Mouse (Mus musculus) layer of hippocampus, postnatal 25 days (tissue): Measurements from ENCODE around the gene Vmn1r176. TPM values are rescaled to one million over a fixed set of nuclear protein-coding genes. Genes with fewer than 3 reads are reported as not detected.
"Not testable (repeated sequence)": the region's sequence is repeated elsewhere in the genome, so short reads cannot be mapped to it uniquely, and the experiment has no call there.

Experiments used
- DNase-seq, 2 experiments: peaks; one replicate each; pipeline ENCODE4 v3.0.0; 2022; ENCODE audit warnings: mixed read lengths in 2 of 2, low spot score in 1 of 2; ENCODE audit errors: extremely low spot score in 1 of 2
- total RNA-seq, 2 experiments: library from RNA; stranded (reverse); gene quantifications; 2 replicates each; pipeline ENCODE4 v1.2.3; 2021

Vmn1r176 gene
- total RNA-seq, result not detected

DNA sequence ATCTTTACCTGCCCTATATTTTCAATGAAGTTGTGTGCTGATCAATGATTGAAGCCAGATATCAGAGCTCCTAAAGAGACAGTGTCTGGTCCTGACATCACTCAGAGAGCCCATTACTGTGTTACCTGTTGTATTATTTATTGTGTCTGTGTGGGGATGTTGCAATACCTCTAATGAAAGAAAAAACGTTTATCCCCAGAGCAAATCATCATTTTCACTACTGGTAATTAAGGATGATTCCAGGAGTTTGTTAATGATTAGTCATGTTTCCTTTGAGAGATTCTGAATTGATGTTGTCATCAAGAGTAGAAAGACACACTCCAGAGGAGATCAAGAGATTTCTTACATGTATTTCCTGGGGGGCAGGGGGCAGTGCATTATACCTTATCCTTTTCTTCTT lies at the start of gene Vmn1r176:
Vmn1r176 (minus strand) TSS at position 101 of the 400 bp plus-strand sequence.
- DNase-seq, result not testable (repeated sequence)

DNA sequence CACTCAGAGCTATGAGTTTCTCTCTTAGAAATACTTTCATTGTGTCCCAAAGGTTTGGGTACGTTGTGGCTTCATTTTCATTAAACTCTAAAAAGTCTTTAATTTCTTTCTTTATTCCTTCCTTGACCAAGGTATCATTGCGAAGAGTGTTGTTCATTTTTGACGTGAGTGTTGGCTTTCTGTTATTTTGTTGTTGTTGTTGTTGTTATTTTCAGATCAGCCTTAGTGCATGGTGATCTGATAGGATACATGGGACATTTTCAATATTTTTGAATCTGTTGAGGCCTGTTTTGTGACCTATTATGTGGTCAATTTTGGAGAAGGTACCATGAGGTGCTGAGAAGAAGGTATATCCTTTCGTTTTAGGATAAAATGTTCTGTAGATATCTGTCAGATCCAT lies 39.7 kb upstream of the Vmn1r176 start:
- not testable (repeated sequence) for DNase-seq

- DNase-seq, result not testable (repeated sequence)
These were observed 29.2 kb upstream of the Vmn1r176 start, which contains the start of gene Vmn1r177 for GRCm38 (mm10) chr7:23866349-23866748. Gene Vmn1r177, minus strand, starts transcription at chr7:23866449.

DNA sequence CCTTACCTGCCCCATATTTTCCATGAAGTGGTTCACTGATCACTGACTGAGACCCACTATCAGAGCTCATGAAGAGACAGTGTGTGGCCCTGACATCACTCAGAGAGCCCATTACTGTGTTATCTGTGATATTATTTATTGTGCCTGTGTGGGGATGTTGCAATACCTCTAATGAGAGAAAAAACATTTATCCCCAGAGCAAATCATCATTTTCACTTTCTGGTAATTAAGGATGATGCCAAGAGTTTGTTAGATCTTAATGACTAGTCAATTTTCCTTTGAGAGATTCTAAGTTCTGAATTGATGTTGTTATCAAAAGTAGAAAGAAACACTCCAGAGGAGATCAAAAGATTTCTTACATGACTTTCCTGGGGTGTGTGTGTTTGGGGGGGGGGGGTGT lies 26.6 kb downstream of the Vmn1r176 start, which contains the start of gene Vmn1r175:
Vmn1r175 (minus strand) TSS at position 101 of the 400 bp plus-strand sequence.
- not testable (repeated sequence) for DNase-seq

GRCm38 (mm10) chr7:23784526-23784925 lies 52.6 kb downstream of the Vmn1r176 start:
- DNase-seq, result no peak

Other genes starting within 250 kb of the Vmn1r176 start
- gene Vmn1r170, start 231.2 kb downstream of the Vmn1r176 start, total RNA-seq, result not detected
- gene Vmn1r171, start 206.7 kb downstream of the Vmn1r176 start, total RNA-seq, result not detected
- gene Vmn1r172, start 179.1 kb downstream of the Vmn1r176 start, total RNA-seq, result not detected
- gene Vmn1r173, start 136.7 kb downstream of the Vmn1r176 start, total RNA-seq, result not detected
- not detected for gene Vmn1r174, start 85.1 kb downstream of the Vmn1r176 start, total RNA-seq
- gene Vmn1r175, start 26.7 kb downstream of the Vmn1r176 start, total RNA-seq, result not detected
- gene Vmn1r177, start 29.1 kb upstream of the Vmn1r176 start, total RNA-seq, result not detected
- gene Vmn1r178, start 54.6 kb upstream of the Vmn1r176 start, total RNA-seq, result not detected
- not detected for gene Vmn1r179, start 89.6 kb upstream of the Vmn1r176 start, total RNA-seq
- not detected for gene Vmn1r180, start 113.3 kb upstream of the Vmn1r176 start, total RNA-seq
- not detected for gene Vmn1r181, start 137.2 kb upstream of the Vmn1r176 start, total RNA-seq
- gene V1rd19, start 164.3 kb upstream of the Vmn1r176 start, total RNA-seq, result not detected
- gene Vmn1r183, start 215.9 kb upstream of the Vmn1r176 start, total RNA-seq, result not detected
- 10 to 100 TPM; 37.5 to 37.8 TPM for gene Zfp180, start 244.6 kb upstream of the Vmn1r176 start, total RNA-seq